Mouse (Mus musculus) erythroblast, embryonic 14.5 days (primary cell): ENCODE data around the gene Npat.

Source experiments
- GATA1 ChIP-seq: IDR thresholded peaks from 2 replicates; pipeline ENCODE4 v1.6.1; 2012; ENCODE audit warnings: low read length, inconsistent platforms, mixed read lengths
- TAL1 ChIP-seq: IDR thresholded peaks from 3 replicates; pipeline ENCODE4 v1.6.1; 2012; ENCODE audit warnings: low read length, inconsistent platforms, mixed read lengths

DNA sequence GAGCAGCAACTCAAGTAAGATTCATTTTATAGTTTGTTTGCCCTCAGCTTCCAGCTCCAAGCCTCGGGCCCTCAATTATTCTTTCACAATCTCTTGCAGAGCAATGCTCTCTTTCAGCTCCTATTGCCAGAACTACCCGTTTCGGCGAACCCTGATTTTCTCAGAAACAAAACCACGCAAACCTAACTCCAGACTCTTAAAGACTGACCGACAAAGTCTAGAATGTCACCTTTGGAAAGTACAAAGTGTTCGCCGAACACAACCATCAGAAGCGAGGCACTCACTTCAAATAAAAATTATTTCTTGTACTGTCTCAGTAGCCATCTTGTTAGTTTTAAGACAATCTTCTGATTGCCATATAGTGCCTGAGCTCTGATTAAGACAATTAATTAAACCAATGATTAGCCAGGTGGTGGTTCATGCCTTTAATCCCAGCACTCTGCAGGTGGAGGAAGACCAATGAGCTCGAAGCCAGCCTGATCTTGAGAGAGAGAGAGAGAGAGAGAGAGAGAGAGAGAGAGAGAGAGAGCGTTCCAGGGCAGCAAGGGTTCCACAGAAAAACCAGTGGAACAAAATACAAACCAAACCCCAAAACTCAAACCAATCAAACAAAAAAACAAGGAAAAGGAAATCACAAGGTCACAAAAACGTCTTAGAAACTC lies 72.6 kb downstream of the Npat start:
- no peak for TF ChIP-seq GATA1
- TF ChIP-seq TAL1 = no peak
